Mouse (Mus musculus) neutrophil, adult 5-6 weeks (primary cell): ENCODE results near the gene Creg2. TPM values are rescaled to one million over a fixed set of nuclear protein-coding genes. Genes with fewer than 3 reads are reported as not detected.
"Not testable (repeated sequence)": the region's sequence is repeated elsewhere in the genome, so short reads cannot be mapped to it uniquely, and the experiment has no call there.

ENCODE experiments used
- ATAC-seq: fragments of 151-379, 151-347 bp; 2 replicates; pipeline ENCODE4 v1.8.0; 2017; ENCODE audit warnings: mild to moderate bottlenecking, moderate TSS enrichment; ENCODE audit not compliant: insufficient number of reproducible peaks, poor library complexity, low FRiP score, severe bottlenecking; ENCODE audit errors: extremely low read depth
- total RNA-seq: library from RNA; stranded (forward); fragments of 200-1000 nt; gene quantifications from 2 replicates; pipeline ENCODE4 v1.2.3, GENCODE M21; 2017

Gene Creg2
- total RNA-seq, 1 experiment from 2014 or later, result 0.23 TPM

- ATAC-seq, result peak; percentile 51
Observed at GRCm38 (mm10) chr1:39614462-39615279, 36.6 kb downstream of the Creg2 start.

GRCm38 (mm10) chr1:39613061-39613460, 38.2 kb downstream of the Creg2 start:
- no peak for ATAC-seq

- ATAC-seq, result no peak
Observed at GRCm38 (mm10) chr1:39612491-39612890, 38.8 kb downstream of the Creg2 start.

- peak; percentile 55 for ATAC-seq
Observed at GRCm38 (mm10) chr1:39608534-39608933, 42.7 kb downstream of the Creg2 start.

GRCm38 (mm10) chr1:39602477-39602876, 48.8 kb downstream of the Creg2 start:
- ATAC-seq, result peak; percentile 94

- no peak for ATAC-seq
Observed at GRCm38 (mm10) chr1:39598726-39599125, 52.5 kb downstream of the Creg2 start.

GRCm38 (mm10) chr1:39597135-39597534, 54.1 kb downstream of the Creg2 start:
- not testable (repeated sequence) for ATAC-seq

GRCm38 (mm10) chr1:39593836-39594235, 57.4 kb downstream of the Creg2 start:
- ATAC-seq, result no peak

- no peak for ATAC-seq
Observed at GRCm38 (mm10) chr1:39592090-39592489, 59.2 kb downstream of the Creg2 start.

- not testable (repeated sequence) for ATAC-seq
Observed at GRCm38 (mm10) chr1:39591557-39591956, 59.7 kb downstream of the Creg2 start.

- ATAC-seq, result peak; percentile 85
Observed at GRCm38 (mm10) chr1:39590193-39590592, 61.1 kb downstream of the Creg2 start.

- no peak for ATAC-seq
Observed at GRCm38 (mm10) chr1:39585416-39585815, 65.9 kb downstream of the Creg2 start.

- 0 out of 2 replicates have a peak, but pooled peaks have one; percentile 28 for ATAC-seq
Observed at GRCm38 (mm10) chr1:39583173-39583572, 68.1 kb downstream of the Creg2 start.

- ATAC-seq, result no peak
Observed at GRCm38 (mm10) chr1:39581215-39581614, 70.1 kb downstream of the Creg2 start.

- peak; percentile 31; the same call in 1 of the 2 replicates for ATAC-seq
Observed at GRCm38 (mm10) chr1:39579139-39579538, 72.1 kb downstream of the Creg2 start.

GRCm38 (mm10) chr1:39578446-39578845, 72.8 kb downstream of the Creg2 start:
- ATAC-seq, result peak; percentile 38

- peak; percentile 80 for ATAC-seq
Observed at GRCm38 (mm10) chr1:39577253-39577705, 74.0 kb downstream of the Creg2 start, which contains the start of gene Rnf149. Gene Rnf149, minus strand, starts transcription at chr1:39577405.

GRCm38 (mm10) chr1:39576431-39577243, 74.6 kb downstream of the Creg2 start:
- no peak for ATAC-seq

- no peak for ATAC-seq
Observed at GRCm38 (mm10) chr1:39575778-39576375, 75.4 kb downstream of the Creg2 start.
